Mouse (Mus musculus): Measurements from ENCODE around the gene 1700028J19Rik.

Gene 1700028J19Rik

DNA sequence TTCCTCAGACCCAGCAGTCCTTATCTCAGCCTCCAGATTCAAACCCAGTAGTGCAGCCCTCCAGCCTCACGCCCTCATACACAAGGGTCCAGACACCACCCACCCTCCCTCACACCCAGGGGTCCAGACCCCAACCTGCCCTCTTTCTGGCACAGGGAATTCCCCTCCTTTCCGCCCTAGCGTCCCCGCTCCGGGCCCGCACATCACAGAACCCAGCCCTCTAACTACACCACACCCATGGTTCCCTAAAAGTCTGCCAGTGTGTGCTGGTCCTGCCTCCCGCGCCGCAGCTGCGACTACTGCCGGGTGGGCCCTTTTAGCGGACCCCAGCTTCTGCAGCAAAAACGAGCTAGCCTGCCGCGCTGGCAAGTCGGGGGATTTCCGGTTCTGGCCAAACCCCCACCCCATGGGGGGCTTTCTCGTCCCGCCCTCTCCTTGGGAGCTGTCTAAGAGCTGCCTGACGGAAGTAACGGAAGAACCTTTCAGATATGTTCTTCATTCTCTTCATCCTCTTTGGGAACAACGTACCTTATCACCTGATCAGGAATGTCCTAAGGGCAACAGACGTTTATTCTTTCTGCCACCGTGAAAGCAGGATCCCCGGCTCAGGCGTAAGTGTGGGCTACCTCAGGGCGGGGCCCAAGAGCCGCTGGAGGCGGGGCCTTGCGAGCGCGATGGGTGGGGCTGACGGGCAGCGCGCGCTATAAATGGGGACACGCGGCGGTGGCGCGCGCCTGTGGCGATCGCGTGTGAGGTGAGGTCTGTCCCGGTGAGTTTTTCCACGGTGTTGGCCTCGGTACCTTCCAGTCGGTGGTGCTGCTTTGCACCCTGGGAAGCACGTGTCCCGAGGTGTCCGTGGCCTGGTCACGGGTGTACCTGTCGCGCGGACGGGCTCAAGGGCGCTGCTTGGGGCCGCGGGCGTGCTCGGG, at the start of gene 1700028J19Rik, which contains the start of gene 2410002F23Rik:
Gene 1700028J19Rik (minus strand): TSS at position 641 of the 929 bp plus-strand sequence.
Gene 2410002F23Rik (plus strand): TSS at position 668 of the 929 bp plus-strand sequence.
- DNase-seq (ENCODE audit: low spot score in 2 of 2) = peak; percentile 89 to 93

DNA sequence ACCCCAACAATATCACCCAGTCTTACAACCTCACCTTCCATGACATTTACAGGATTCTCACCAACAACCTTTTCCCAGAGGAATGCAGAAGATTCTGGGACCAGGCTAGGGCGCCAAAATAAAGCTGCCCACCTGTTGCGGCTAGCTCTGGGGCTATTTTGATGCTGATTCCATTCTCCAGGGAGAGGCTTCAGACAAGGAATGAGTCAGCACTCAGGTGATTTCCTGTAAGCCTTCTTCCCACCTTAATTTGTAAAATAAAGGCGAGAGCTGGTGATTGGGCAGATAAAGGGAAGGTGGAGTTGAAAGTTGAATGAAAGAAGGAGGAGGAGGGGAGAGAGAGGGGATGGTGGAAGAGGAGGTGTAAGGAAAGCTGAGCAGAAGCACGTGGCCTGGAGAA, 44.9 kb upstream of the 1700028J19Rik start:
- no peak for DNase-seq (ENCODE audit: low spot score in 2 of 2)

DNA sequence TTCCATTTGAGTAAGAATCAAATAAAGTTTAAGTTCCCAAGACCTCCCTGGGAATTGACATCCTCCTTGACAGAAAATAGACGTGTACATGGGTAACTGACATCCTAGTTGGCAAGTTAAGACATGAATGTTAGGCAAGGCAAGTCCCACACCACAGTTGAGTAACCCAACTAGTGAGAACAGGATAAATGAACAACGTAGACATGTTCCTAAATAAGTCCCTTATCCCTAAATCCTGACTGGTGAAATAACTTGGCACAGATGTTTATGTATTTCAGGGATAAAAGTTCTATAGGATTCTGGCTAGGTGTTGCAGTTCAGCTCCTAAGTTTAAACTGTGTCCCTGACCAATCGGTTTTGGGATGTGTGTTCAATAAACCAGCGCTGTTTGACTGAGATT, 44.5 kb upstream of the 1700028J19Rik start:
- no peak for DNase-seq (ENCODE audit: low spot score in 2 of 2)

DNA sequence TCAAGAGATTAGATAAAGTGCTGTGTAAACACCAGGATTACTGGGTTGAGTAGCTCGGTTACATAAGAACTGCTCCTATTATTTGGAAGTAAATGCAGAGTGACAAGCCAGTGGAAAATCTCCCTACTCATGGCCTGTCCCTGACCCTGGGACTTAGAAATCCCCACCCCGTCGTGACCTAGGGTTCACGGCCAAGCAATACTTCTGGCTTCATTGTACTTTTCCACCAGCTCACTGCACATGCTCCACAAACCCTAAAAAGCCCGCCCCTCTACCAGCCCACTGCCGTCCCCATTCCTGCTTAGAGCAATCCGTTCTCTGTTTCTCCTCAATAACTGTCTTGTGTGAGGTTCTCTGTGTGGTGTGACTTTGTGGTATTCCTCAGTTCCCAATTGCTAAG, 41.3 kb upstream of the 1700028J19Rik start:
- no peak for DNase-seq (ENCODE audit: low spot score in 2 of 2)

GRCm38 (mm10) chr7:44281586-44281985, 35.1 kb upstream of the 1700028J19Rik start:
- DNase-seq (ENCODE audit: low spot score in 2 of 2) = no peak

GRCm38 (mm10) chr7:44280959-44281358, 34.5 kb upstream of the 1700028J19Rik start:
- DNase-seq (ENCODE audit: low spot score in 2 of 2) = no peak

DNA sequence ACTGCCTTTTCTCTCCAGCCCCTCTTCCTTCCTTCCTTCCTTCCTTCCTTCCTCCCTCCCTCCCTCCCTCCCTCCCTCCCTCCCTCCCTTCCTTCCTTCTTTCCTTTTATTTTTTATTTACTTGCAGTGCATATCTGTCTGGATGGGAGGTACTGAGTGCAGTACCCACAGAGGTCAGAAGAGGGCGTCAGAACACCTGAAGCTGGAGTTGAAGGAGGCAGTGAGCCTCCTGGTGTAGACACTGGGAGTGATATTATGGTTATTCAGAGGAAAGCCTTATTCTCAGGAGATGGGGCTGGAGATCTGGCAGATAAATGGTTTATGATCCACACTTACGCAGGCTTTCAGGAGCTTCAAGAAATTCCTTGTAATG, 30.7 kb upstream of the 1700028J19Rik start:
- peak in 1 of 2 experiments; percentile 37 for DNase-seq (ENCODE audit: low spot score in 2 of 2)

- DNase-seq (ENCODE audit: low spot score in 2 of 2) = no peak
Observed at GRCm38 (mm10) chr7:44276461-44277249, 30.2 kb upstream of the 1700028J19Rik start.

GRCm38 (mm10) chr7:44275546-44275945, 29.1 kb upstream of the 1700028J19Rik start:
- DNase-seq (ENCODE audit: low spot score in 2 of 2) = no peak

DNA sequence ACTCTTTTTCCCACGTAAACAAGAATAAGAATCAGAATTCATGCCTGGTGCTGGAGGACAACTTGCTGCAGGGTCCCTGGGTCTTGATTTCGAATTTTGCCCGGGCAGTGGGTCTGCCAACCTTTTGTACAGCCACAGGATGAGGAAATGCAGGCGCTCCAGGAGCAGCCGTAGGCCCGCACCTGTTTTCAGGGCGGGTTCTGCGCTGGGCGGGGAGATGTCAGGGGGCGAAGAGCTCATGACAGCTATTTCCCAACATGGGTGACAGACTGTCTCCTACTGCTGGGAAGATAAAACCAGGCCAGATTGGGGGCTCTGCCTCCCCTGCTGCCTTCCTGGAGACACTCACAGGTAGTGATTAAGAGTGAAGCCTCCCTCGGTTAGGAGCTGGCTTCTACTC, 27.6 kb upstream of the 1700028J19Rik start:
- no peak for DNase-seq (ENCODE audit: low spot score in 2 of 2)

GRCm38 (mm10) chr7:44273446-44273845, 27.0 kb upstream of the 1700028J19Rik start:
- DNase-seq (ENCODE audit: low spot score in 2 of 2) = no peak

GRCm38 (mm10) chr7:44272546-44272945, 26.1 kb upstream of the 1700028J19Rik start:
- DNase-seq (ENCODE audit: low spot score in 2 of 2) = no peak

- DNase-seq (ENCODE audit: low spot score in 2 of 2) = no peak
Observed at GRCm38 (mm10) chr7:44271309-44271708, 24.8 kb upstream of the 1700028J19Rik start.

- no peak for DNase-seq (ENCODE audit: low spot score in 2 of 2)
Observed at GRCm38 (mm10) chr7:44269397-44269796, 22.9 kb upstream of the 1700028J19Rik start.

GRCm38 (mm10) chr7:44268117-44268516, 21.6 kb upstream of the 1700028J19Rik start:
- no peak for DNase-seq (ENCODE audit: low spot score in 2 of 2)

GRCm38 (mm10) chr7:44262791-44263643, 16.5 kb upstream of the 1700028J19Rik start:
- peak; percentile 99 to 100 for DNase-seq (ENCODE audit: low spot score in 2 of 2)

DNA sequence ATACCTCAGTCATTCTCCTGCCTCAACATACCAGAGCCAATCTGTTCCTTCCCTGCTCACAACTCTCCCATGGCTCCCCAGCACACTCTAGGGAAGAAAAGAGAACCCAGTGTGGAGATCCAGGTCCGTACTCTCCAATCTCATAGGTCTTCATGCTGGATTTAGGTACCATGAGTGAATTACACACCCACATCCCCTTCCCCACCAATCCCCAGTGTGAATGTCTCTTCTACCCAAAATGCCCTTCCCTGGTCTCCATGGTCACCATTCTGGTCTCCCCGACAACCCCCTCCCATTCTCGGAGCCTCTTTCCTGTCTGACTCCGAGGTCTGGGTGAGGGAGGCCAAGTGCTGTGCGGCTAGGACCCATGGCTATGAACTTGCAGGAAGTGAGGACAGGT, 14.7 kb upstream of the 1700028J19Rik start, which contains the start of gene Gm15517:
Gene Gm15517 (plus strand): TSS at position 301 of the 400 bp plus-strand sequence.
- DNase-seq (ENCODE audit: low spot score in 2 of 2) = no peak

GRCm38 (mm10) chr7:44260410-44260809, 13.9 kb upstream of the 1700028J19Rik start:
- no peak for DNase-seq (ENCODE audit: low spot score in 2 of 2)

- DNase-seq (ENCODE audit: low spot score in 2 of 2) = no peak
Observed at GRCm38 (mm10) chr7:44257278-44257677, 10.8 kb upstream of the 1700028J19Rik start, which contains the start of gene Acp4. Gene Acp4, minus strand, starts transcription at chr7:44257378.

DNA sequence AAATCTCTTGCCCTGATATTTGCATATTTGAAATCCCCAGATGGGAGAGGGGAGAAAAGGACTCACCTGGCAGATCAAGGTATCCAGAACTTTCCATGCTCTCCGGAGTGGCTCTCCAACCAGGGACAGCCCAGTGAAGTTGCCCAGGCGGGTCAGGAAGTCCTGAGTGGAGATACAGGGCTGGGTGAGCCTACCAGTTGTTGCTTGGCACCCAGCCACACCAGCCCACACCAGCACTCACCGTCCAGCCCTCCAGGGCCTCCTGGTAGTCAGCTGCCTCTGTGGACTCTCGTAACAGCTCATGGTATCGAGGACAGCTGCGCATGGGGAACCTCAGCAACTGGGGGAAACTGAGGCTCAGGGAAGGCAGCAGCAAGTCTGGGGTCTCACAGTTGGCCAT, 8.4 kb upstream of the 1700028J19Rik start:
- no peak for DNase-seq (ENCODE audit: low spot score in 2 of 2)

- no peak for DNase-seq (ENCODE audit: low spot score in 2 of 2)
Observed at GRCm38 (mm10) chr7:44253023-44253616, 6.6 kb upstream of the 1700028J19Rik start.

Measured in frontal cortex, postnatal 25 days (tissue).